ENCODE assay signal across 9 mouse cellular contexts in the genomic region with DNA sequence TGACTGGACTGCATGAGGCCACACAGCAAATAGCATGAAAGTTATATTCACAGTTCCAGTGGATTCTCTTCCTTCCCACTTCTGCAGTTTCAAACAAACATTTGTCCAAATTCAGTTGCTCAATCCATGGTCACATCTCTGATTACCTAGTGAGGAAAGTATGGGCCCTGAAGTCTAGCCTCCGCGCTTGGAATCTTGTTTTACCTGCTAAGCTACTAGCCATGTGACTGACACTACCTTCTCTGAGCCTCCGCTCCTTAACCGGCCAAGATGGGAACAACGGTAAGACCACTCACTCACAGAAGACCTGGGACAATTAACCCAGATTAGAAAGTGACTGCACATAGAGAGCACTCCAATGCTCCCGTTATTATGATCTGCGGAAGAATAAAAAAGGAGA. TPM values are rescaled to one million over a fixed set of nuclear protein-coding genes. Genes with fewer than 3 reads are reported as not detected.
DNase-seq lines count a peak whose midpoint lies in the region; ATAC-seq lines count a peak whose summit lies in the region.
"Had no signal": no experiment of that assay in that cellular context is flagged by ENCODE, and none has a peak within 500 bp of the region (broad histone marks: within the 10 kb centered on the region; RNA-seq: fewer than 3 reads in every experiment).

No protein-coding gene starts in this region.

- no peak for DNase-seq in heart, adult 9 months (ENCODE audit: low spot score in 2 of 2)
- DNase-seq in embryonic facial prominence, embryonic 14.5 days (ENCODE audit: low spot score) = peak; percentile 61
- peak; percentile 30 to 43 for DNase-seq in kidney, postnatal 25 days
- no peak for DNase-seq in midbrain, embryonic 14.5 days
- DNase-seq in left cerebral cortex, adult 8-10 months (ENCODE audit: low spot score in 2 of 2) = no peak
- DNase-seq in layer of hippocampus, postnatal 36 days = no peak
- no peak for DNase-seq in adrenal gland, adult (ENCODE audit: inconsistent age in 2 of 2, low spot score in 1 of 2)

- H3K4me1 ChIP-seq in heart, embryonic 13.5 days = peaks cover 61% of the 10 kb centered on the region
- H3K4me1 ChIP-seq in embryonic facial prominence, embryonic 14.5 days (ENCODE audit: control insufficient read depth, insufficient read depth, low read length) = peaks cover 11% of the 10 kb centered on the region; the same call in 1 of the 2 replicates
- 0 out of 2 replicates have a peak, but pooled peaks cover 8% of the 10 kb centered on the region for H3K4me1 ChIP-seq in midbrain, embryonic 14.5 days (ENCODE audit: control insufficient read depth, insufficient read depth, low read length)

- H3K27ac ChIP-seq in heart, embryonic 13.5 days (replicated peaks) = peak overlapping the region; percentile 85
- H3K27ac ChIP-seq in embryonic facial prominence, embryonic 14.5 days (replicated peaks; ENCODE audit: low read depth, low read length) = peak overlapping the region; percentile 76
- no peak overlapping the region for H3K27ac ChIP-seq in midbrain, embryonic 14.5 days (replicated peaks; ENCODE audit: low read depth, low read length)

- ATAC-seq in heart, embryonic 13.5 days (ENCODE audit: extremely low read depth, insufficient number of reproducible peaks, low FRiP score, low TSS enrichment) = no peak
- ATAC-seq in embryonic facial prominence, embryonic 14.5 days (ENCODE audit: low read depth) = peak; percentile 79
- ATAC-seq in midbrain, embryonic 14.5 days (ENCODE audit: low FRiP score, low TSS enrichment) = no peak

- H3K9ac ChIP-seq in heart, embryonic 13.5 days = peak overlapping the region; percentile 83
- peak overlapping the region; percentile 54 for H3K9ac ChIP-seq in embryonic facial prominence, embryonic 14.5 days (ENCODE audit: low read depth, low read length)
- 0 out of 2 replicates have a peak overlapping the region, but pooled peaks have one; percentile 43 for H3K9ac ChIP-seq in midbrain, embryonic 14.5 days (replicated peaks; ENCODE audit: low read length)

- 12% methylated on average over 7 of the region's 7 CpGs for WGBS in heart, embryonic 13.5 days
- 17% methylated on average over 7 of the region's 7 CpGs for WGBS in embryonic facial prominence, embryonic 14.5 days
- WGBS in midbrain, embryonic 14.5 days = 12% methylated on average over 7 of the region's 7 CpGs

- H3K9me3 ChIP-seq in heart, embryonic 13.5 days = no peaks in the 10 kb centered on the region
- no peaks in the 10 kb centered on the region for H3K9me3 ChIP-seq in embryonic facial prominence, embryonic 14.5 days (ENCODE audit: control insufficient read depth, low read length)
- no peaks in the 10 kb centered on the region for H3K9me3 ChIP-seq in midbrain, embryonic 14.5 days (ENCODE audit: control insufficient read depth, low read length)

- no peaks in the 10 kb centered on the region for H3K27me3 ChIP-seq in heart, embryonic 13.5 days (replicated peaks)
- no peaks in the 10 kb centered on the region for H3K27me3 ChIP-seq in embryonic facial prominence, embryonic 14.5 days (replicated peaks; ENCODE audit: control insufficient read depth, insufficient read depth, low read length)
- H3K27me3 ChIP-seq in midbrain, embryonic 14.5 days (ENCODE audit: control insufficient read depth, insufficient read depth, low read length) = peaks cover 3% of the 10 kb centered on the region; the same call in 1 of the 2 replicates
- H3K27me3 ChIP-seq: CH12.LX had no signal

- 0 out of 2 replicates have a peak, but pooled peaks cover 3% of the 10 kb centered on the region for H3K36me3 ChIP-seq in heart, embryonic 13.5 days
- no peaks in the 10 kb centered on the region for H3K36me3 ChIP-seq in embryonic facial prominence, embryonic 14.5 days (ENCODE audit: control insufficient read depth, insufficient read depth, low read length)
- no peaks in the 10 kb centered on the region for H3K36me3 ChIP-seq in midbrain, embryonic 14.5 days (ENCODE audit: control insufficient read depth, insufficient read depth, low read length)

- peak overlapping the region; percentile 62 for H3K4me3 ChIP-seq in heart, embryonic 13.5 days
- H3K4me3 ChIP-seq in embryonic facial prominence, embryonic 14.5 days (ENCODE audit: low read depth, low read length) = peak overlapping the region; percentile 36
- peak overlapping the region; percentile 30; the same call in 1 of the 2 replicates for H3K4me3 ChIP-seq in midbrain, embryonic 14.5 days (replicated peaks; ENCODE audit: low read depth, low read length)

- peak overlapping the region; percentile 75 for H3K4me2 ChIP-seq in heart, embryonic 13.5 days
- H3K4me2 ChIP-seq in embryonic facial prominence, embryonic 14.5 days (ENCODE audit: low read depth, low read length) = peak overlapping the region; percentile 60
- H3K4me2 ChIP-seq in midbrain, embryonic 14.5 days (ENCODE audit: low read length) = peak overlapping the region; percentile 59

RNA-seq across cellular contexts. Expression of a gene that starts 0.5 kb away (rescaled TPM):
- polyA plus RNA-seq in heart, embryonic 13.5 days (2015; fragmentation: Nextera tagmentation; extraction: Ambion mirVana) = 9.7 and 10.2 TPM in 2 replicates
- 4.0 and 6.8 TPM in 2 replicates for polyA plus RNA-seq in embryonic facial prominence, embryonic 14.5 days (2014; fragmentation: Nextera tagmentation; extraction: Ambion mirVana)
- 0.89 and 1.1 TPM in 2 replicates for polyA plus RNA-seq in midbrain, embryonic 14.5 days (2014; fragmentation: Nextera tagmentation; extraction: Ambion mirVana)
- 1 to 10 TPM; 2.7 to 3.7 (median 3.1) TPM for total RNA-seq in left cerebral cortex, adult 8-10 months (2022)
- 1 to 10 TPM in 1 of 2 experiments, under 1 TPM in 1; 0.67 to 1.6 TPM for total RNA-seq in layer of hippocampus, postnatal 36 days (2021)
- total RNA-seq: CH12.LX had no signal

RNA-seq across cellular contexts. Expression of a gene that starts 5.3 kb away (rescaled TPM):
- 1,022 and 1,124 TPM in 2 replicates for polyA plus RNA-seq in heart, embryonic 13.5 days (2015; fragmentation: Nextera tagmentation; extraction: Ambion mirVana)
- polyA plus RNA-seq in embryonic facial prominence, embryonic 14.5 days (2014; fragmentation: Nextera tagmentation; extraction: Ambion mirVana) = 218 and 275 TPM in 2 replicates
- 2.5 and 3.7 TPM in 2 replicates for polyA plus RNA-seq in midbrain, embryonic 14.5 days (2014; fragmentation: Nextera tagmentation; extraction: Ambion mirVana)
- total RNA-seq in left cerebral cortex, adult 8-10 months (2022) = 100 to 1,000 TPM; 157 to 185 (median 170) TPM
- 100 to 1,000 TPM; 153 to 161 TPM for total RNA-seq in layer of hippocampus, postnatal 36 days (2021)
- total RNA-seq: CH12.LX had no signal

RNA-seq across cellular contexts. Expression of a gene that starts 6.3 kb away (rescaled TPM):
- 260 and 319 TPM in 2 replicates for polyA plus RNA-seq in heart, embryonic 13.5 days (2015; fragmentation: Nextera tagmentation; extraction: Ambion mirVana)
- 112 and 136 TPM in 2 replicates for polyA plus RNA-seq in embryonic facial prominence, embryonic 14.5 days (2014; fragmentation: Nextera tagmentation; extraction: Ambion mirVana)
- polyA plus RNA-seq in midbrain, embryonic 14.5 days (2014; fragmentation: Nextera tagmentation; extraction: Ambion mirVana) = 1.5 TPM in 1 of 2 replicates, not detected in the other
- total RNA-seq in left cerebral cortex, adult 8-10 months (2022) = 1 to 10 TPM in 3 of 4 experiments, under 1 TPM in 1; 0.74 to 2.4 (median 1.9) TPM
- 1 to 10 TPM in 1 of 2 experiments, under 1 TPM in 1; 0.95 to 1.2 TPM for total RNA-seq in layer of hippocampus, postnatal 36 days (2021)
- total RNA-seq: CH12.LX had no signal

RNA-seq across cellular contexts. Expression of a gene that starts 6.5 kb away (rescaled TPM):
- polyA plus RNA-seq in heart, embryonic 13.5 days (2015; fragmentation: Nextera tagmentation; extraction: Ambion mirVana) = 7.5 and 8.1 TPM in 2 replicates
- 14.0 and 16.9 TPM in 2 replicates for polyA plus RNA-seq in embryonic facial prominence, embryonic 14.5 days (2014; fragmentation: Nextera tagmentation; extraction: Ambion mirVana)
- 31.5 and 35.1 TPM in 2 replicates for polyA plus RNA-seq in midbrain, embryonic 14.5 days (2014; fragmentation: Nextera tagmentation; extraction: Ambion mirVana)
- total RNA-seq in left cerebral cortex, adult 8-10 months (2022) = 10 to 100 TPM; 67.0 to 85.3 (median 71.8) TPM
- total RNA-seq in layer of hippocampus, postnatal 36 days (2021) = 10 to 100 TPM; 83.8 to 97.1 TPM

RNA-seq across cellular contexts. Expression of a gene that starts 22.2 kb away (rescaled TPM):
- polyA plus RNA-seq in heart, embryonic 13.5 days (2015; fragmentation: Nextera tagmentation; extraction: Ambion mirVana) = 8.2 and 8.5 TPM in 2 replicates
- polyA plus RNA-seq in embryonic facial prominence, embryonic 14.5 days (2014; fragmentation: Nextera tagmentation; extraction: Ambion mirVana) = 10.2 and 14.2 TPM in 2 replicates
- 12.5 and 14.3 TPM in 2 replicates for polyA plus RNA-seq in midbrain, embryonic 14.5 days (2014; fragmentation: Nextera tagmentation; extraction: Ambion mirVana)
- total RNA-seq in left cerebral cortex, adult 8-10 months (2022) = 1 to 10 TPM; 5.3 to 6.6 (median 5.8) TPM
- total RNA-seq in layer of hippocampus, postnatal 36 days (2021) = 1 to 10 TPM; 5.4 to 6.4 TPM

Comparison
In these comparisons a context has a peak if more than half of its experiments do, and no peak if none do; other contexts are left out.
1. DNase-seq: peak in embryonic facial prominence, embryonic 14.5 days (single experiment) and kidney, postnatal 25 days (2 of 2); none in heart, adult 9 months (0 of 2), midbrain, embryonic 14.5 days (single experiment), left cerebral cortex, adult 8-10 months (0 of 2), layer of hippocampus, postnatal 36 days (0 of 2) and adrenal gland, adult (0 of 2).
2. RNA of a gene that starts 5.3 kb away (polyA plus RNA-seq): 1,022 to 1,124 TPM in heart, embryonic 13.5 days and 218 to 275 TPM in embryonic facial prominence, embryonic 14.5 days; 2.5 to 3.7 TPM in midbrain, embryonic 14.5 days; every median in the first group is over 10 times any median in the second.
3. RNA of a gene that starts 6.3 kb away (polyA plus RNA-seq): 260 to 319 TPM in heart, embryonic 13.5 days and 112 to 136 TPM in embryonic facial prominence, embryonic 14.5 days; 1.5 TPM in midbrain, embryonic 14.5 days; every median in the first group is over 10 times any median in the second.
4. Peak in every context shown above with its lines, with median percentiles within 50 percentile points of each other: H3K4me2 ChIP-seq, H3K4me3 ChIP-seq and H3K9ac ChIP-seq.